Mouse (Mus musculus) erythroblast, embryonic 14.5 days (primary cell): ENCODE data around the gene Aktip.

Source experiments
- GATA1 ChIP-seq: IDR thresholded peaks from 2 replicates; pipeline ENCODE4 v1.6.1; 2012; ENCODE audit warnings: low read length, inconsistent platforms, mixed read lengths
- TAL1 ChIP-seq: IDR thresholded peaks from 3 replicates; pipeline ENCODE4 v1.6.1; 2012; ENCODE audit warnings: low read length, inconsistent platforms, mixed read lengths

- TF ChIP-seq TAL1, result no peak
- no peak for TF ChIP-seq GATA1
Measured at GRCm38 (mm10) chr8:91241873-91242519, 42.2 kb upstream of the Aktip start.
